Mouse (Mus musculus) lung, embryonic 14.5 days (tissue): Measurements from ENCODE around the gene Trafd1. TPM values are rescaled to one million over a fixed set of nuclear protein-coding genes. Genes with fewer than 3 reads are reported as not detected.

Experiments
- ATAC-seq: fragments of 200-750 bp; cut with Nextera tagmentation; 2 replicates; pipeline ENCODE4 v1.8.0; 2017; ENCODE audit warnings: mild to moderate bottlenecking, moderate TSS enrichment, moderate library complexity; ENCODE audit not compliant: insufficient read depth
- DNase-seq: peaks from one replicate; pipeline ENCODE4 v3.0.0-alpha.2; 2015
- H3K27ac ChIP-seq: fragments of 300-500 bp; sonication (generic); 2 replicates; pipeline ENCODE4 v1.5.1; 2014; ENCODE audit warnings: low read depth, mild to moderate bottlenecking, moderate library complexity
- H3K27me3 ChIP-seq: fragments of 300-500 bp; sonication (generic); 2 replicates; pipeline ENCODE4 v1.6.1; 2014; ENCODE audit warnings: low read length, control low read depth; ENCODE audit not compliant: insufficient read depth
- H3K36me3 ChIP-seq: fragments of 300-500 bp; sonication (generic); 2 replicates; pipeline ENCODE4 v1.6.1; 2014; ENCODE audit warnings: control low read depth; ENCODE audit not compliant: insufficient read depth
- H3K4me1 ChIP-seq: fragments of 300-500 bp; sonication (generic); 2 replicates; pipeline ENCODE4 v1.6.1; 2014; ENCODE audit warnings: antibody characterized with exemption, control low read depth; ENCODE audit not compliant: insufficient read depth
- H3K4me2 ChIP-seq: fragments of 300-500 bp; sonication (generic); 2 replicates; pipeline ENCODE4 v1.6.1; 2014; ENCODE audit warnings: mild to moderate bottlenecking
- H3K4me3 ChIP-seq: fragments of 300-500 bp; sonication (generic); 2 replicates; pipeline ENCODE4 v1.5.1; 2014; ENCODE audit warnings: low read depth, low read length
- H3K9ac ChIP-seq: fragments of 300-500 bp; sonication (generic); 2 replicates; pipeline ENCODE4 v1.6.1; 2014
- H3K9me3 ChIP-seq: fragments of 300-500 bp; sonication (generic); 2 replicates; pipeline ENCODE4 v1.6.1; 2016; ENCODE audit warnings: low read depth, low read length, control low read depth
- CTCF ChIP-seq: IDR thresholded peaks from 2 replicates; pipeline ENCODE4 v1.5.1; 2016; ENCODE audit warnings: antibody characterized with exemption, low read depth
- WGBS: fragments of 180-500 bp; shearing (Covaris S2); extraction: QIAGEN DNeasy Blood & Tissue Kit; methylation state at CpG from one replicate; pipeline ENCODE4 v1.1.7; 2014; 5-methylcytosine and 5-hydroxymethylcytosine counted together
- polyA plus RNA-seq: library from polyadenylated mRNA; unstranded; fragments of >200 nt; fragmentation: Nextera tagmentation; extraction: Ambion mirVana; gene quantifications from 2 replicates; pipeline ENCODE4 v1.2.1, GENCODE M21; 2014

The Trafd1 gene
- polyA plus RNA-seq, 1 experiment from 2014 or later: 60.8 TPM

DNA sequence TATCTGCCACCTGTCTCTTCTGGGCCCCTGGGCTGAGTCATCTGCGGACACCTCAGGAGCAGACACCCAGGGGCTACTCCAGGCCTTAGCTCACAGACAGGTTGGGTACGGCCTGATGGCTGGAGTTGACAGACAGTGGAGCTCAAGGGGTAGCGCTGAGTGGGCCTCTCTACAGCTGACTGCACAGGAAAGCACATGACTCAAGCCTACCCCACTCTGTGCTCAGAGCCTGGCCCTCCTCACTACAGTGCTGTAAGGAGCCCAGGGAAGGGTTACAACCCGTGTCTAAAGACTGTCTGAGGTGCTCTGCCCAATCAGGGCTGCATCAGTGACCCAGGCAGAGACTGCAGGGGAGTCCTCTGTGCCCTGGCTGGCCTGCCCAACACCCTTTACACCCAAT is 18.2 kb downstream of the Trafd1 start:
- H3K27me3 ChIP-seq: no peaks in the 10 kb centered on the region
- TF ChIP-seq CTCF: no peak
- ATAC-seq: no peak
- no peaks in the 10 kb centered on the region for H3K4me1 ChIP-seq
- H3K4me3 ChIP-seq: no peak overlapping the region
- no peak for DNase-seq
- H3K9ac ChIP-seq: no peak overlapping the region
- no peaks in the 10 kb centered on the region for H3K9me3 ChIP-seq
- WGBS: 81% methylated on average over 4 of the region's 4 CpGs
- no peak overlapping the region for H3K27ac ChIP-seq
- H3K36me3 ChIP-seq: peaks cover 93% of the 10 kb centered on the region
- no peak overlapping the region for H3K4me2 ChIP-seq

DNA sequence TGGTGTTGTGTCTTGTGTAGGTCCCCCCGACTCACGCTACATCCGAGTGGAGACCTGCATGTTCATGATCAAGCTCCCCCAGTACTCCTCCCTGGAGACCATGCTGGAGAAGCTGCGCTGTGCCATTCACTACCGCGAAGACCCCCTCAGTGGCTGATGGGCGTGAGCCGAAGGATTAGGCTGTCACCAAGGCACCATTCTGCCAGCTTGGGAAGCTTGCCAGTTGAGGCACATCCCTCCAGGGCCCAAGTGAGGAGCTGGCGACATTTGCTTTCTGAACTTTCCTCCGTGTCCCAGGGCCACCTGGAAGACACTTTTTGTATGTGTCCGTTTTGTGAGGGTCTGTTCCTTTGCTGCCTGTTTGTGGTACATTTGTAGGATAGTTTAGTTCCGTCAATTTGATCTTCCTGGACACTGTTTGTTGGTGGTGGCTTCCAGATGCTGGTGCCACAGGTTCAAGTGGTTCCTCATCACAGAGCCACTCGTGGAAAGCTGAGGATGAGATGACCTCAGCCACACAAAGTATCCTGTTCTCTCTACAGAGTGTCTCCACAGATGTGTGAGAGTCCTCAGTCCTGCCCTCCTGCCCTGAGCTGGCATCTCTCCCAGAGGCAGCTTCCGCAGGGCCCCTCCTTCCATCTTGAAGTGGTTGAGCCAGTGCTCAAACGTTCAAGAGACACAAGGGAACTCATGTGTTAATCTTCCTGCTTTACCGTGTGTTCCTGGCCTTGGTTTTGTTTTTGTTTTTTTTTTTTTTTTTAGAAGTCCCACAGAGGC is 18.8 kb downstream of the Trafd1 start:
- no peak overlapping the region for H3K9ac ChIP-seq
- H3K4me1 ChIP-seq: no peaks in the 10 kb centered on the region
- H3K27ac ChIP-seq: no peak overlapping the region
- TF ChIP-seq CTCF: no peak
- no peaks in the 10 kb centered on the region for H3K27me3 ChIP-seq
- WGBS: 74% methylated on average over 16 of the region's 16 CpGs
- no peak overlapping the region for H3K4me3 ChIP-seq
- H3K4me2 ChIP-seq: no peak overlapping the region
- peaks cover 94% of the 10 kb centered on the region for H3K36me3 ChIP-seq
- no peaks in the 10 kb centered on the region for H3K9me3 ChIP-seq
- DNase-seq (peak; percentile 54), ATAC-seq (no peak; the same call in 1 of the 2 replicates)

DNA sequence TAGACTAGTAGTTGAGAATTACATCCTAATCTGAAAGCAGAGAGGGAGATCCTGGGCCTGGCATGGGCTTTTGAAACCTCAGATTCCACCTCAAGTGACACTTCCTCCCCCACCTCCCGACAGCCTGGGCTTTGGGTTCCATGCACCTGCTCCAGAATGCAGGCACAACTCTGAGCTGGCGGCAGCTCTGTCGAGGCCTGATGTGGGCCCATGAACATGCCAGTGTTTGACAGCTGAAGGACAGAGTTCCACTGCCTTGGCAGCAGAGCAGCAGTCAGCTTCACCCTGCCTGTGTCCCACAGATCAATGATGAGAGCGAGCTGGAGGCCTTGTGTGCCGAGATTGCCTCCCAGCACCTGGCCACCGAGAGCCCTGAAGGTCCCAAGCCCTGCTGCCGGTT is 22.0 kb downstream of the Trafd1 start:
- Histone ChIP-seq H3K27ac (no peak overlapping the region), H3K4me3 (no peak overlapping the region), H3K9me3 (no peaks in the 10 kb centered on the region), H3K9ac (no peak overlapping the region), H3K27me3 (no peaks in the 10 kb centered on the region), H3K4me2 (no peak overlapping the region), H3K4me1 (no peaks in the 10 kb centered on the region), H3K36me3 (peaks cover 97% of the 10 kb centered on the region)
- no peak for TF ChIP-seq CTCF
- DNase-seq (no peak), ATAC-seq (no peak)
- 85% methylated on average over 7 of the region's 7 CpGs for WGBS

DNA sequence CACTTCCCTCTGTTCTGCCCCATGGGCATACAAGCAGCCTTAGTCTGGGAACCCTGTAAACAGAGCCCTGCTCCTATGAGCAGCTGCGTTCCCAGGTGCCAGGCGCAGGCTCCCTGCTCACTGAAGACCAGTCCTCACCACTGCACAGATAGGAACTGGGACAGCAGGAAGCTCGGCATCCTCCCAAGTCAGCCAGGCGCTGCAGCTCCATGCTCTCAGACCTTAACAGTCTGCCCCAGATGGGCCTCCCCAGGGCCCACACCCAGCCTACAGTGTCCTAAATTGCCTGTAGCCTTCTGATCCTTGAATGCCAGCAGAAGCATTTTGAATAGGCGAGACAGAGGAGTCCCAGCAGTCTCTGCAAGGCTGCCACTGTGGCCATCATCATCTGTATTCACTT is 23.7 kb downstream of the Trafd1 start:
- WGBS: 80% methylated on average over 5 of the region's 5 CpGs
- no peak overlapping the region for H3K27ac ChIP-seq
- DNase-seq (no peak), ATAC-seq (no peak)
- TF ChIP-seq CTCF: no peak
- H3K4me2 ChIP-seq: no peak overlapping the region
- no peak overlapping the region for H3K9ac ChIP-seq
- no peak overlapping the region for H3K4me3 ChIP-seq
- H3K27me3 ChIP-seq: no peaks in the 10 kb centered on the region
- H3K4me1 ChIP-seq: no peaks in the 10 kb centered on the region
- H3K36me3 ChIP-seq: peaks cover 96% of the 10 kb centered on the region
- no peaks in the 10 kb centered on the region for H3K9me3 ChIP-seq

DNA sequence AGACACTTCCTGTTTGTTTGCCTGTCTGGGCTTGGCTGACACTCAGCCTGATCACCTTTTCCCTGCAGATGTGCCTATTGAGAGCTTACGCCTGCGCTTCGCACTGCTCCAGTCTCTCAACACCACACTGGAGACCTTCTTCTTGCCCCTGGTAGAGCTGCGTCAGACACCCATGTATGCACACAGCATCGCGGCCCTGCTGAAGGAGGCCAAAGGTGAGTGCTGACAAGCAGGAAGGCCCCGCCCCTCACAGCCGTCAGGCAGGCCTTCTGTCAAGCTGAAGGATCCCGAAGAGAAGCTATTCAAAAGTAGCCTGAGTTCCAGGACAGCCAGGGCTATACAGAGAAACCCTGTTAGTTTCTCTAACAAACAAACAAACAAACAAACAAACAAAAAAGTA is 26.2 kb downstream of the Trafd1 start:
- DNase-seq: no peak
- no peak for ATAC-seq
- WGBS: 44% methylated on average over 9 of the region's 9 CpGs
- Histone ChIP-seq H3K9ac (no peak overlapping the region), H3K27me3 (no peaks in the 10 kb centered on the region), H3K4me1 (no peaks in the 10 kb centered on the region), H3K36me3 (peaks cover 97% of the 10 kb centered on the region), H3K9me3 (no peaks in the 10 kb centered on the region), H3K27ac (no peak overlapping the region), H3K4me3 (no peak overlapping the region), H3K4me2 (no peak overlapping the region)
- no peak for TF ChIP-seq CTCF

DNA sequence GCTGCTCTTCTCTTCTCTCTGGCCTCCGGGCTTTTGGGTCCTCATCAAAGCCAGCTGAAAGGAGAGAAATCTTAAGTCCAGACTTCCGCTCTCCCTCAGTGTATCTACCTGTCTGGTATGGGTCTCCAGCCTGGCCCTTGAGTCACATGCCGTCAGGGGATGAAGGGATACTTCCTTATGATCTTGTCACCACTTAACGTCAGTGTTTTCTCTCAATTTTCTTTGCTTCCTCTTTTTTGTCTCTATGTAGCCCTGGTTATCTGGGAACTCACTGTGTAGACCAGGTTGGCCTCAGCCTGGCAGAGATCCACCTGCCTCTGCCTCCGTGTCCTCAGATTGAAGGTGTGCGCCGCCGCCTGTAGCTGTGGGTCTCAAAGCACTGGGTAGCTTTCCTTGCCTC is 41.4 kb downstream of the Trafd1 start:
- Histone ChIP-seq H3K9me3 (no peaks in the 10 kb centered on the region), H3K4me3 (no peak overlapping the region), H3K36me3 (peaks cover 84% of the 10 kb centered on the region), H3K9ac (no peak overlapping the region), H3K27ac (no peak overlapping the region), H3K27me3 (no peaks in the 10 kb centered on the region), H3K4me2 (no peak overlapping the region), H3K4me1 (no peaks in the 10 kb centered on the region)
- no peak for TF ChIP-seq CTCF
- ATAC-seq (no peak), DNase-seq (no peak)
- 93% methylated on average over 8 of the region's 8 CpGs for WGBS

DNA sequence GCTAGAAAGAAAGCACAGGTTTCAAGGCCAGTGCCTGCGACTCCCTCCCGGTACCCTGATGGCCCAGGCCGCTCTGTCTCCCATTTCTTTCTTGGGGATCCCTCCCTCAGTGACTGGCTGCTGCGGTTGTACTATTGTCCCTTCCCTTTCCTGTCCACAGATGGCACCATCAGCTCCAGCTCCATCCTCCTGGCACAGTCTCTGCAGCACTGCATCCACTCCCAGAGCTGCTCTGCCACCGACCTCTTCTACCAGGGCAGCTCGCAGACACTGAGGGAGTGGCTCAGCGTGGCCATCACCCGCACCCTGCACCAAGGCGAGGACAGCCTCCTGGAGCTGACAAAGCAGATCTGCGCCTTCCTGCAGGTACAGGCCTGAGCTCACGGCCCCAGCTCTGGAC is 42.9 kb downstream of the Trafd1 start:
- Histone ChIP-seq H3K27ac (no peak overlapping the region), H3K4me3 (no peak overlapping the region), H3K4me2 (no peak overlapping the region), H3K9me3 (no peaks in the 10 kb centered on the region), H3K9ac (no peak overlapping the region), H3K4me1 (no peaks in the 10 kb centered on the region), H3K36me3 (peaks cover 85% of the 10 kb centered on the region), H3K27me3 (no peaks in the 10 kb centered on the region)
- no peak for TF ChIP-seq CTCF
- DNase-seq (no peak), ATAC-seq (no peak)
- 90% methylated on average over 11 of the region's 11 CpGs for WGBS
